Mouse (Mus musculus) retina, postnatal 7 days (tissue): Measurements from ENCODE around the gene Rabgap1l.
"Not testable (repeated sequence)": the region's sequence is repeated elsewhere in the genome, so short reads cannot be mapped to it uniquely, and the experiment has no call there.

Source experiments
- DNase-seq: peaks from one replicate; pipeline ENCODE4 v3.0.0-alpha.2; 2012; ENCODE audit warnings: low read depth, low spot score

Gene Rabgap1l

GRCm38 (mm10) chr1:160286400-160287057, 506.5 kb downstream of the Rabgap1l start:
- DNase-seq, result no peak

GRCm38 (mm10) chr1:160284241-160284640, 508.8 kb downstream of the Rabgap1l start:
- no peak for DNase-seq

GRCm38 (mm10) chr1:160282166-160282874, 510.7 kb downstream of the Rabgap1l start:
- not testable (repeated sequence) for DNase-seq

GRCm38 (mm10) chr1:160281337-160282084, 511.5 kb downstream of the Rabgap1l start:
- DNase-seq, result no peak

- DNase-seq, result no peak
These were observed 512.4 kb downstream of the Rabgap1l start for GRCm38 (mm10) chr1:160280603-160281002.

GRCm38 (mm10) chr1:160277940-160278682, 514.9 kb downstream of the Rabgap1l start:
- DNase-seq, result no peak

- DNase-seq, result no peak
These were observed 517.8 kb downstream of the Rabgap1l start for GRCm38 (mm10) chr1:160275248-160275647.

- DNase-seq, result no peak
These were observed 519.8 kb downstream of the Rabgap1l start for GRCm38 (mm10) chr1:160273133-160273743.

- DNase-seq, result no peak
These were observed 521.6 kb downstream of the Rabgap1l start for GRCm38 (mm10) chr1:160271282-160271967.

GRCm38 (mm10) chr1:160268322-160268721, 524.7 kb downstream of the Rabgap1l start:
- no peak for DNase-seq

- DNase-seq, result no peak
These were observed 529.2 kb downstream of the Rabgap1l start for GRCm38 (mm10) chr1:160263630-160264346.

GRCm38 (mm10) chr1:160263053-160263452, 530.0 kb downstream of the Rabgap1l start:
- DNase-seq, result no peak

GRCm38 (mm10) chr1:160262415-160262814, 530.6 kb downstream of the Rabgap1l start:
- no peak for DNase-seq

- no peak for DNase-seq
These were observed 531.2 kb downstream of the Rabgap1l start for GRCm38 (mm10) chr1:160261849-160262248.

- DNase-seq, result no peak
These were observed 532.4 kb downstream of the Rabgap1l start for GRCm38 (mm10) chr1:160260605-160261004.

- DNase-seq, result no peak
These were observed 533.1 kb downstream of the Rabgap1l start for GRCm38 (mm10) chr1:160259884-160260283.

GRCm38 (mm10) chr1:160253108-160253507, 539.9 kb downstream of the Rabgap1l start:
- no peak for DNase-seq

- no peak for DNase-seq
These were observed 541.5 kb downstream of the Rabgap1l start for GRCm38 (mm10) chr1:160251388-160252007.

- DNase-seq, result no peak
These were observed 542.2 kb downstream of the Rabgap1l start for GRCm38 (mm10) chr1:160250782-160251181.

GRCm38 (mm10) chr1:160249786-160250185, 543.2 kb downstream of the Rabgap1l start:
- no peak for DNase-seq
